Mouse (Mus musculus) embryonic facial prominence, embryonic 12.5 days (tissue): ENCODE results near the gene Kcna5. TPM values are rescaled to one million over a fixed set of nuclear protein-coding genes. Genes with fewer than 3 reads are reported as not detected.

Experiments used
- ATAC-seq: fragments of 200-750 bp; cut with Nextera tagmentation; 2 replicates; pipeline ENCODE4 v1.8.0; 2017; ENCODE audit not compliant: insufficient number of reproducible peaks, insufficient read depth, low FRiP score, low TSS enrichment
- H3K27ac ChIP-seq: fragments of 300-500 bp; sonication (generic); 2 replicates; pipeline ENCODE4 v1.5.1; 2016; ENCODE audit warnings: mild to moderate bottlenecking
- H3K27me3 ChIP-seq: fragments of 300-500 bp; sonication (generic); 2 replicates; pipeline ENCODE4 v1.6.1; 2016; ENCODE audit warnings: mild to moderate bottlenecking, moderate library complexity
- H3K36me3 ChIP-seq: fragments of 300-500 bp; sonication (generic); 2 replicates; pipeline ENCODE4 v1.6.1; 2016; ENCODE audit warnings: mild to moderate bottlenecking
- H3K4me1 ChIP-seq: fragments of 300-500 bp; sonication (generic); 2 replicates; pipeline ENCODE4 v1.6.1; 2016
- H3K4me2 ChIP-seq: fragments of 300-500 bp; sonication (generic); replicated peaks from 2 replicates; pipeline ENCODE4 v1.6.1; 2016; ENCODE audit warnings: mild to moderate bottlenecking, moderate library complexity
- H3K4me3 ChIP-seq: fragments of 300-500 bp; sonication (generic); 2 replicates; pipeline ENCODE4 v1.5.1; 2016; ENCODE audit warnings: mild to moderate bottlenecking
- H3K9ac ChIP-seq: fragments of 300-500 bp; sonication (generic); 2 replicates; pipeline ENCODE4 v1.6.1; 2016; ENCODE audit warnings: mild to moderate bottlenecking, moderate library complexity
- H3K9me3 ChIP-seq: fragments of 300-500 bp; sonication (generic); 2 replicates; pipeline ENCODE4 v1.6.1; 2016; ENCODE audit warnings: mild to moderate bottlenecking, moderate library complexity
- WGBS: fragments of 180-500 bp; shearing (Covaris S2); methylation state at CpG from one replicate; pipeline ENCODE4 v1.1.7; 2016; 5-methylcytosine and 5-hydroxymethylcytosine counted together
- polyA plus RNA-seq: library from polyadenylated mRNA; unstranded; fragments of >200 nt; fragmentation: Nextera tagmentation; extraction: Ambion mirVana; gene quantifications from 2 replicates; pipeline ENCODE4 v1.2.1, GENCODE M21; 2016

The Kcna5 gene
- polyA plus RNA-seq, 1 experiment from 2014 or later, result 5.7 TPM

GRCm38 (mm10) chr6:126563898-126564297 lies 28.7 kb upstream of the Kcna5 start:
- ATAC-seq, result no peak
- WGBS, result 17% methylated on average over 7 of the region's 7 CpGs
- peaks cover 13% of the 10 kb centered on the region for H3K4me1 ChIP-seq

GRCm38 (mm10) chr6:126561702-126562101 lies 26.5 kb upstream of the Kcna5 start:
- 31% methylated on average over 4 of the region's 4 CpGs for WGBS
- Histone ChIP-seq H3K4me3 (no peak overlapping the region), H3K4me2 (no peak overlapping the region), H3K27ac (no peak overlapping the region), H3K4me1 (peaks cover 13% of the 10 kb centered on the region), H3K27me3 (no peaks in the 10 kb centered on the region), H3K9ac (no peak overlapping the region), H3K9me3 (no peaks in the 10 kb centered on the region), H3K36me3 (no peaks in the 10 kb centered on the region)
- ATAC-seq, result no peak

More at GRCm38 (mm10) chr6:126563898-126564297, 28.7 kb upstream of the Kcna5 start:
- H3K9ac ChIP-seq, result no peak overlapping the region
- no peak overlapping the region for H3K4me3 ChIP-seq
- no peaks in the 10 kb centered on the region for H3K27me3 ChIP-seq
- H3K36me3 ChIP-seq, result no peaks in the 10 kb centered on the region
- no peak overlapping the region for H3K4me2 ChIP-seq
- no peaks in the 10 kb centered on the region for H3K9me3 ChIP-seq
- no peak overlapping the region for H3K27ac ChIP-seq

DNA sequence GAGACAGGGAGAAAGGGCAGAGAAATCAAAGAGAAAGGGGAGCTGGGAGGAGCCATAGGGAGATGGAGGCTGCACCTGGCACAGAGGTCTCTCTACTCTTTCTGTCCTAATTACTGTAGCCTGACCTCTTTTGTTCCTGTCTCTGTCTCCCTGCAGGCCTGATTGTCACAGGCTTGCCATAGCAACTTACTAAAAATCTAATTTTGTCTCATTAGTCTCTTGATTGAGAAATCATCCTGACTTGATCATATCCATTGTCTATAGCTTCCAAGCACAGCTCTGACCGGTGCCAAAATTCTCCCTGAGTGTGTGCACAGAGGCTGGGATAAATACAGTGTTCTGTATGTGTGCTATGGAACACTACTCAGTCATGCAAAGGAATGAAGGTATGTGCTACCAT lies 25.5 kb upstream of the Kcna5 start:
- no peak for ATAC-seq
- Histone ChIP-seq H3K9me3 (no peaks in the 10 kb centered on the region), H3K27ac (no peak overlapping the region), H3K4me2 (no peak overlapping the region), H3K4me1 (peaks cover 13% of the 10 kb centered on the region), H3K27me3 (no peaks in the 10 kb centered on the region), H3K4me3 (no peak overlapping the region), H3K36me3 (no peaks in the 10 kb centered on the region), H3K9ac (no peak overlapping the region)
- WGBS, result 88% methylated on average over 1 of the region's 1 CpGs

DNA sequence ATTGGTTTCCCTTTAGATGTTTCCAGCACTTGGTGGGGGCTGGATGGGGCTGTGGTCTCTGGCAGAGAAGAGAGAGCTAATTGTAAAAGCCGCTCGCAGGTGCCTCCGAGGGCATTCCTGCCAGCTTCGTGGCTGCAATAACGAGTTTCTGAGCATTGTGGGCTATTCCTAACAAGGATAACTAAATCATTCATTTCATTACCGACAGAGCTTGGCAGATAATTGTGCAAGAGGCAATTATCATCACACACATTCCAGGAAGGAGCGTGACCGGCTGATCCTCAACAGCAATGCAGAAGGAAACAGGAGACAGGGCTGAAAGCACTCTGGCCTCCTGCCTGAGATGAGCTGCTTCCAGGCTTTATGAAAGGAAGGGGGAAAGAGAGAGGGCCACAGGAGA lies 24.8 kb upstream of the Kcna5 start:
- ATAC-seq, result no peak
- Histone ChIP-seq H3K27ac (peak overlapping the region; percentile 27; the same call in 1 of the 2 replicates), H3K9me3 (no peaks in the 10 kb centered on the region)

DNA sequence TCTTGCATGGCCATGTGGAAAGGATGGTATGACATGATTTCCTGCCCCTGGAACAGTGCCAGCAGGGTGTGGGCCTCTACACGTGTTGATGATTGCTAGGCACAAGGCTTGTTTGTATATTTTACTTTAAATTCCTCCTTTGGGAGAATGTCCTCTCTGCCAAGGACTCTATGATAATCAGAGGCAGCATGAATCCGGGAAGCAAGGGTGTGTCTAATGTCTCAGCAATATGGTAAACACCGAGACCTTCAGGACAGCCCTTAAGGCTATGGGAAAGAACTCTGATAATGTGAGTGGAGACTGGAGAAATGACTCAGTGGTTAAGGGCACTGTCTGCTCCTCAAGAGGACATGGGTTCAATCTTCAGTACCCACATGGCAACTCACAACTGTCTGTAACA lies 23.1 kb upstream of the Kcna5 start:
- Histone ChIP-seq H3K4me2 (no peak overlapping the region), H3K36me3 (no peaks in the 10 kb centered on the region), H3K9me3 (no peaks in the 10 kb centered on the region), H3K9ac (no peak overlapping the region), H3K27ac (no peak overlapping the region), H3K4me3 (no peak overlapping the region), H3K27me3 (no peaks in the 10 kb centered on the region), H3K4me1 (peaks cover 13% of the 10 kb centered on the region)
- no peak for ATAC-seq
- 69% methylated on average over 3 of the region's 3 CpGs for WGBS

More for the DNA sequence above, 24.8 kb upstream of the Kcna5 start:
- Histone ChIP-seq H3K4me1 (peaks cover 13% of the 10 kb centered on the region), H3K36me3 (no peaks in the 10 kb centered on the region), H3K4me2 (no peak overlapping the region), H3K9ac (no peak overlapping the region), H3K4me3 (no peak overlapping the region), H3K27me3 (no peaks in the 10 kb centered on the region)
- WGBS, result 31% methylated on average over 8 of the region's 8 CpGs

- Histone ChIP-seq H3K9ac (no peak overlapping the region), H3K4me1 (no peaks in the 10 kb centered on the region), H3K9me3 (no peaks in the 10 kb centered on the region), H3K4me2 (no peak overlapping the region), H3K36me3 (no peaks in the 10 kb centered on the region), H3K27me3 (0 out of 2 replicates have a peak, but pooled peaks cover 8% of the 10 kb centered on the region), H3K27ac (no peak overlapping the region), H3K4me3 (no peak overlapping the region)
- no peak for ATAC-seq
- WGBS, result 25% methylated on average over 9 of the region's 9 CpGs
These were observed 18.6 kb upstream of the Kcna5 start for GRCm38 (mm10) chr6:126553812-126554211.

DNA sequence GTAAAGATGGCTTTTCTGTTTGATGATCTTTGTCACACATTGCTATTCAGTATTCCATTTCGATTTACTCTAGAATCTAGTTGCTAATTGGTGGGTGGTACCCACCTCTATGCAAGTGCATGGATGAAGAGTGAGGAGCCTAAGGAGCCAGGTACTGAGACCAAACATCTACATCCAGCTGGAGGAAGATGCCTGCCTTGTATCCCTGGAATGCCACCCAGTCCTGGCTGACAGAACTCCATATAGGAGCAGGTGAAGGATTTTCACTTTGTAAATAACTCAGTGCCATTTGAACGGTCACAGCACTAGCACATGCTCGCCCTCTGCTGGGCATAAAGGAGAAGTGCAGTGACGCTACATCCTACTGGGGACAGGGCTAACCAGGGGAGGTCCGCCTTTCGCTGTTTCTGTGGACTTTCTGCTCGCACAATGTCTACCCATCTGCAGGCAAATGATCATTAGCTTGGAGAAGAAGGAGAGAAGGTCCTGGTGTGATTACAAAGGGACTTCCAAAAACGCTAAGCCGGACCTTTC lies 16.7 kb upstream of the Kcna5 start:
- ATAC-seq, result no peak
- no peaks in the 10 kb centered on the region for H3K4me1 ChIP-seq
- no peak overlapping the region for H3K27ac ChIP-seq
- no peak overlapping the region for H3K9ac ChIP-seq
- 22% methylated on average over 9 of the region's 9 CpGs for WGBS
- no peak overlapping the region for H3K4me2 ChIP-seq
- no peaks in the 10 kb centered on the region for H3K9me3 ChIP-seq
- no peaks in the 10 kb centered on the region for H3K36me3 ChIP-seq
- H3K27me3 ChIP-seq, result 0 out of 2 replicates have a peak, but pooled peaks cover 8% of the 10 kb centered on the region
- H3K4me3 ChIP-seq, result no peak overlapping the region

- no peak for ATAC-seq
These were observed 9.2 kb upstream of the Kcna5 start for GRCm38 (mm10) chr6:126544107-126545036.

DNA sequence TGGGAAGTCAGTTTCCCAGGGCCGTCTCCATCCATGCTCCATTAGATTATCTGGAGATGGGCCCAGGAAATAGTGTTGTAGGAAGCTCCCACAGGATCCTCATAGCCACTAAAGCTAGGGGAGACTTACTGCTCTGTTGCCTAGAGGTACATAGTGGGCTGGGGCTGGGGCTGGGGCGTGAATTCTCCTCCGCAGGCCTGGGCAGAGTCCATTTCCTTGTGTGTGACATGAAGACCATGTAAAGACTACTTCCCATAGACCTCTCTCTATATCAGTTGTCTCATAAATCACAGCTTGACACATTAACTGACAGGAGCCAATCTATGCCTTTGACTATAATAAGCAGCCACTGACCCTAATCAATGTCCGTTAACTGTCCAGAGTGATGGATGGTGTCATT lies 7.5 kb upstream of the Kcna5 start:
- no peaks in the 10 kb centered on the region; the same call in 1 of the 2 replicates for H3K27me3 ChIP-seq
- no peak overlapping the region for H3K27ac ChIP-seq
- H3K9ac ChIP-seq, result no peak overlapping the region
- no peak for ATAC-seq
- no peak overlapping the region for H3K4me3 ChIP-seq
- WGBS, result 91% methylated on average over 4 of the region's 4 CpGs
- no peaks in the 10 kb centered on the region for H3K36me3 ChIP-seq
- H3K9me3 ChIP-seq, result no peaks in the 10 kb centered on the region
- H3K4me1 ChIP-seq, result peaks cover 7% of the 10 kb centered on the region; the same call in 1 of the 2 replicates
- no peak overlapping the region for H3K4me2 ChIP-seq

More at GRCm38 (mm10) chr6:126544107-126545036, 9.2 kb upstream of the Kcna5 start:
- Histone ChIP-seq H3K27ac (no peak overlapping the region), H3K4me3 (no peak overlapping the region), H3K9me3 (no peaks in the 10 kb centered on the region), H3K36me3 (no peaks in the 10 kb centered on the region), H3K4me2 (no peak overlapping the region), H3K4me1 (peaks cover 7% of the 10 kb centered on the region; the same call in 1 of the 2 replicates), H3K27me3 (no peaks in the 10 kb centered on the region), H3K9ac (no peak overlapping the region)
- 53% methylated on average over 16 of the region's 16 CpGs for WGBS

GRCm38 (mm10) chr6:126537512-126537911 lies 2.3 kb upstream of the Kcna5 start:
- Histone ChIP-seq H3K4me2 (no peak overlapping the region), H3K9me3 (no peaks in the 10 kb centered on the region), H3K4me3 (no peak overlapping the region), H3K36me3 (no peaks in the 10 kb centered on the region), H3K27ac (no peak overlapping the region), H3K9ac (no peak overlapping the region), H3K27me3 (peaks cover 18% of the 10 kb centered on the region), H3K4me1 (peaks cover 38% of the 10 kb centered on the region)
- 47% methylated on average over 2 of the region's 2 CpGs for WGBS
- no peak for ATAC-seq

DNA sequence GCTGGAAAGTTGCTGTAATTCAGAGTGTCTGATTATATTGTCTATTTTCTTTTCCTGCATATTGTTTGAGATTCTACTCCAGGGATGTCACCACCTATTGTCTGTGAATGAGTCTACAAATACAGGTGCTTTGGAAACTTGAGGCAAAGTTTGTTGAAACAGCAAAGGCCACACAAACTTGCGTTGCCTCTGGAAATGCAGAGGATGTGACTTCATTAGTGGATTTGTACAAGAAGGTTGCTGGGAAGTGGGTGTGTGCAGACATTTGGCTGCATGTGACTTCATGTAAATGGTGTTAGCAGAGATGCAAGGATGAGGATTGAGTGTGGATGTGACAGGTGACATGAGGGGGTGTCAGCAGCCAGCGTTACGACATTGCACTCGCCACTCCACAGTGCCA lies 1.7 kb upstream of the Kcna5 start:
- H3K36me3 ChIP-seq, result no peaks in the 10 kb centered on the region
- WGBS, result 72% methylated on average over 4 of the region's 4 CpGs
- no peak overlapping the region for H3K9ac ChIP-seq
- no peak overlapping the region for H3K4me3 ChIP-seq
- H3K27ac ChIP-seq, result no peak overlapping the region
- H3K4me2 ChIP-seq, result no peak overlapping the region
- peaks cover 18% of the 10 kb centered on the region for H3K27me3 ChIP-seq
- ATAC-seq, result no peak
- H3K4me1 ChIP-seq, result peaks cover 38% of the 10 kb centered on the region
- no peaks in the 10 kb centered on the region for H3K9me3 ChIP-seq

DNA sequence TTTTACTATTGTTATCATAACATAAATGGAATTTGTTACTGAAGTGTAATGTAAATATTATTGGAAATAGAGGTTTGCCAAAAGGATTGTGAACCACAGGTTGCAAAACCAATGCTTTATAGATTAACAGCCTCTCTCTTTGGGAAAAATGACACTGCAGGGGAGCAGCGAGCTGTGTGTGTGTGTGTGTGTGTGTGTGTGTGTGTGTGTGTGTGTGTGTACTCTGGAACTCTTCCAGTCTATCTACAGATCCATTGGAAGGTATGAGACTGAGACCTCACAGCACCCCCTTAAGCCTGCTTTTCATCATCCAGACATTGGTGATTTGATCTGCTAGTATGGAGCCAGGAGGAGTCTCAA lies 679 bp upstream of the Kcna5 start:
- no peaks in the 10 kb centered on the region for H3K36me3 ChIP-seq
- H3K4me3 ChIP-seq, result no peak overlapping the region
- 0 out of 2 replicates have a peak, but pooled peaks have one; percentile 30 for ATAC-seq
- peak overlapping the region; percentile 52; the same call in 1 of the 2 replicates for H3K4me2 ChIP-seq
- WGBS, result 30% methylated on average over 1 of the region's 1 CpGs
- no peak overlapping the region for H3K9ac ChIP-seq
- H3K9me3 ChIP-seq, result no peaks in the 10 kb centered on the region
- H3K4me1 ChIP-seq, result peaks cover 38% of the 10 kb centered on the region
- H3K27me3 ChIP-seq, result peaks cover 18% of the 10 kb centered on the region
- H3K27ac ChIP-seq, result peak overlapping the region; percentile 78; the same call in 1 of the 2 replicates
